Mouse (Mus musculus) adrenal gland, postnatal 25 days (tissue): ENCODE results near the gene Stard13. TPM values are rescaled to one million over a fixed set of nuclear protein-coding genes. Genes with fewer than 3 reads are reported as not detected.

Experiments used
- DNase-seq: peaks from one replicate; pipeline ENCODE4 v3.0.0; 2021; ENCODE audit warnings: mixed read lengths
- total RNA-seq: library from RNA; stranded (reverse); gene quantifications from 2 replicates; pipeline ENCODE4 v1.2.3, GENCODE M21; 2021

The Stard13 gene
- total RNA-seq, 1 experiment from 2014 or later = 22.6 TPM

DNA sequence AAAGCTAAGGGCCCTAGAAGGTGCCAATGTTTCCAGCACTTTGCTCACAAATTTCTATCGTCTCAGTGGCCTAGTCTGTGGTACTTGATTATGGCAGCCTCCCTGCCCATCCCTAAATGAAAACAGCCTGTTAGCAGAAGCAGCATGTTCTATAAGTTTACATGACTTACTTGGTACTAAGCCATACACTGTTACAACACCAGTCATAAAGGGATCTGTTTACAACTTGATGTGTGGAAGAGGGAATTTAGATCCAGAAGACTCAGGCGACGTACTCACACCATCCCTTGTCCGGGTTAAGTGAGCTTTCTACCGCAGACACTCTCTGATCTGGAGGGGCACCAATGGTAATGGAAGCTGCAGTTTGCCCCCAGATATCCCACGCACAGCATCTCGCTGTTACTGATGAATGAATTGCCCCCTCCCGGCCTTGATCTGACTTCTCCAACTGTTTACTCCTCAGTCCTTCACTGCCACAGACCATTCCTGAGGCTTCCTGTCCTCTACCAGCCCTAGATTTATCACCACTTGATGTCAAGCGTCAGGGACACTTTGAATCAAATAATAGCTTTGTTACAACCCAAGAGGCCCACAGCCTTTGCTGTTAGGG is 53.4 kb downstream of the Stard13 start:
- DNase-seq = no peak

DNA sequence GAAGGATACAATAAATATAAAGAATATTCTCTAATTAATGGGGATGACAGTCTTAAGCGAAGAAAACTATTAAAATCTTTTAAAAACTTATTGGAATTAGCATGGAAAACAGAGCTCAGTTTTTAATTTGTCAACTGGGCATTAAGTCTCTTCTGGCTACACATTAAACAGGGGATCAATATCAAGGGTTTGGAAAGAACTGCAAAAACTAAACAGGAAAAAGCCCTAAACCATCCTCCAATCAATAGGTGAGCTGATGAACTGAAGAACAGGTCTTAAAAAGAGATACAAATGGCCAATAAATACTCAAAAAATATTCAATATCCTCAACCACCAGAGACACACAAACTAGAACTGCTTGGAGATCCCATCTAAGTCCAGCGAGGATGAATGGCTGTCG is 56.5 kb downstream of the Stard13 start:
- DNase-seq = no peak

DNA sequence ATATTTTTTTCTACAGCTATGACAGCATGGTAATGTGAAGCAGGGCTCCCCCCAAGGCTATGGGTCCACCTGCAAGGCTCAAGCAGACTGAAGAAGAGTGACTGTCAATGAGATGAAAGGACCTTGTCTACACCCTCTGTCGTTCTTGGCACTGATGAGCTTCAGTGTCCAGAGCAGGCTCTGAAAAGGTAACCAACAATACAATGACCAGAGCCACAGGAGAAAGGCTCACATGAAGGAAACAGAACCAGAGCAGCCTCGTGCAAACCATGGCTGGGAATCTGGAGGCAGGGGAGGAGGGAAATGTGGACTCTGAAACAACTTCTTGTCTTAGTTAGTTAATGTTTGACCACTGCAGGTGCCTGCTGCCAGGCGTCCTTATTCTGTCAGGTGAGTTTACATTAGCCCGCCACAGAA is 57.7 kb downstream of the Stard13 start:
- no peak for DNase-seq

GRCm38 (mm10) chr5:151174485-151175460 is 58.9 kb downstream of the Stard13 start:
- DNase-seq = no peak

GRCm38 (mm10) chr5:151173774-151174173 is 59.9 kb downstream of the Stard13 start:
- no peak for DNase-seq

DNA sequence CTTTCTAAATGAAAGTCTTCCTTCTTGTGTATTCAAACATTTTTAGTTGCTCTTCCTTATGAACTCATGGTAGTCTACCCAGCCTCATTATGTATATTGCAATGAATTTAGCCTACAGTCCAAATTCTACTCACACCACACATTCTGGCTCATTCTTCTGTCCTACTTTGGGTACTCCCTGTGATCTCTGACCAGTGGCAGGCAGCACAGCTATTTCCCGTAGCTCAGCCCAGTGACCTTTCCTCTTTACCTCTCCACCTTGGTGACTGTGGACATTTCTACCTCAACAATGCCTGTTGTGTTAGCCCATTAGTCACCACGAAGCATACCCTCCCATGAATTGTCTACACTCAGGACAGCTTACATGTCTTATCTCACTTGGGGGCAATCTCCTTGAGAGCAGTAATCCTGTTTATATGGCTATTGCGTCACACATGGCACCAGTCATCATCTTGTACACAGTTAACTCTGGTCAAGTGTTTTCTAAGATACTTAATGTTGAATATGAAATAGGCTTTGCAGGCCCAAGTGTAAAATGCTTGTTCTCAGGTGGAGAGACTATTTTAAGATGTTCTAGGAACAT is 63.4 kb downstream of the Stard13 start:
- DNase-seq = no peak

DNA sequence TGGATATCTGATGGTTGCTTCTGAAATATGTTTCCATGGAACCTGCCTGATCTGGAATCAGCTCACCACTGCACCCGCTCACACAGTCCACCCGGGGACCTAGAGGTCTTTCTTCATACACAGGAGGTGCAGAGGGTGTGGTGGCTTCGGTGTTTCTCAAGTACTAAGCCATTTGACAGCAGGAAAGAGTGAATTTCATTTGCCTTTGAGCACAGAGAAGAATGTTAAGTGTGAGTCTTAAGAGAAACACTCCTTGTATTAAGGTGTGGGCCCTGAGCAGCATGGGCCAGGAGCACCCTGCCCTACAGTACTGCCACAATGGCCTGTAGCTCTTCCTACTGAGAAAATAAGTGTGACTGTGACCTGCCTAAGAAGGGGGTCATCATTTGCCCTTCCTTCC is 65.4 kb downstream of the Stard13 start:
- DNase-seq = no peak

DNA sequence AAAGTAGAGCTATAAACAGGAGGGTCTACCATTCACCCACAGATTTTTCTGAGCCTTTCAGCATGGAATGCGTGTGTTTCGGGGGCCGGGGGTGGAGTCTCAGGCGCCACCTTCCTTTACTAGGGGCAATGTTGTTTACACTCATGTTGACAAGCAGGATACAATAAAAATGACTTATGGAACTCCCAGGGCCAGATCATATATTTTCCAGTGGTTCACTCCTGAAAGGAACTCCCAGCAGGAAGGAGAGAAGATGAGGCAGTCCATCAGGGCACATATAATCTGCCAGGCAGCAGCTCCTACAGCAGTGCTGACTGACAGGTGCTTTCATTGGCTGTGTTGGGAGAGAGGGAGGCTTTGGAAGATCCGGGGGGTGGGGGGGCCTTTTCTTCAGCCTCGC is 66.0 kb downstream of the Stard13 start:
- DNase-seq = no peak

DNA sequence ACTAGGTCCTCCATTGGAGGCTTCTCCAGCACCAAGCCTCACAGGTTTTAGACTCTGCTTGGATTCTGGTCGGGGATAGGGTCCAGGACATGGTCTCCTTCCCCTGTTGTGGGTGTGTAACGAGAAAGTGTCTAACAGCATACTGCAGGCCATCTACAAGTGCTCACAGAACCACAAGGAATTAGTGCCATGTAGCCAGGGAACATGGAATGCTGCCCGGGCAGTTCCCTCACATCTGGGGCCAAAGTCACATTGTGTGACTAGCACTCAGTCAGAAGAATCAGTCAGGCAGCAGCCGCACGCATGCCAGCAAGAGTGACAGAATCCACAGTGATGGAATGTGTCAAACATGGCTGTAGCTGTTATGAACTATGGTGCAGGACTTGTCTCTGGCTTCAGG is 67.4 kb downstream of the Stard13 start:
- DNase-seq = peak; percentile 32

DNA sequence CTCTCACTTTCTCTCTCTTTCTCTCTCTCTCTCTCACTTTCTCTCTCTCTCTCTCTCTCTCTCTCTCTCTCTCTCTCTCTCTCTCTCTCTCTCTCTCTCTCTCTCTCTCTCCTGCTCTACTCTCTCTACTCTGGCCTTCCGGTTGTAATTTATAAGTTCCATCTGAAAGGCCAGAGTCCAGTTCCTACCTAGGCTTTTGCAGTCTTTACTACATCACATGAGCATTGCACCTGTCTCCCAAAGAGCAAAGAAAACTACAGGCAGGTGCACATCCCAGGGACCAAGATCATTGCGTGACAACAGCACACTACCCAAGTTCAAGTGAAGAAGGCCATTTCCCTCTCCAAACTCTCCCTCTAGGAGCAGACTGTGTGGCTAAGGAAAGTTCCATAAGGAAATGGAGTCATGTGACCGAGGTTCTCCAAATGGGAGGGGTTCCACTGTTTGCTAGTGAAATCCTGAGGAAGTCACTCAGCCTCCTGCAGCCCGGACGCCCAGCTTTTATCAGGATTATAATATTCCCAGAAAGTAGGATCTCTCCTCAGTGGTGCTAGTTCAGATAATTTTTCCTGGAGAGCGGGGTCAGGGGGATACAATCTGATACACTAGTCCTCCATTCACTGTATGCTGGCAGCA is 68.1 kb downstream of the Stard13 start:
- DNase-seq = no peak

GRCm38 (mm10) chr5:151164815-151165214 is 68.8 kb downstream of the Stard13 start:
- no peak for DNase-seq

GRCm38 (mm10) chr5:151162642-151163041 is 71.0 kb downstream of the Stard13 start:
- no peak for DNase-seq

GRCm38 (mm10) chr5:151155247-151155646 is 78.4 kb downstream of the Stard13 start:
- DNase-seq = no peak

GRCm38 (mm10) chr5:151154780-151155179 is 78.9 kb downstream of the Stard13 start:
- no peak for DNase-seq

DNA sequence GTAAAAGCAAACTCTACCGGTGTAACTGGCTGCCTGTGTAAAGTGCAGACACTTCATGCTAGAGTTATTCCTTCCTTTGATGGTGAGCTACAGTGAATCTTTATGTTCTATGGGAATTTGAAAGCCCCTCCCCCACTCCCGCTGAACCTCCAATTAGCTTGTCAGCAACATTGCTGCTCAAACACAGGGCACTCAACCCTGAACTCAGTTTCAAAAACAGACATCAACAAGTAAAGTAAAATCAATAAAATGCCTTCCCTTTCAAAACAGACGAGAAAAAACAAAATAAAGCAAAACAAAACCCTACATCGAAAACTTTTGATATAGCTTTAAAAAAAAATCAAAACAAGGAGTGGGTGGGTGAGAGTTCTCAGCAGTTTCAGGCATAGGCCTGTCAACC is 79.6 kb downstream of the Stard13 start:
- no peak for DNase-seq

DNA sequence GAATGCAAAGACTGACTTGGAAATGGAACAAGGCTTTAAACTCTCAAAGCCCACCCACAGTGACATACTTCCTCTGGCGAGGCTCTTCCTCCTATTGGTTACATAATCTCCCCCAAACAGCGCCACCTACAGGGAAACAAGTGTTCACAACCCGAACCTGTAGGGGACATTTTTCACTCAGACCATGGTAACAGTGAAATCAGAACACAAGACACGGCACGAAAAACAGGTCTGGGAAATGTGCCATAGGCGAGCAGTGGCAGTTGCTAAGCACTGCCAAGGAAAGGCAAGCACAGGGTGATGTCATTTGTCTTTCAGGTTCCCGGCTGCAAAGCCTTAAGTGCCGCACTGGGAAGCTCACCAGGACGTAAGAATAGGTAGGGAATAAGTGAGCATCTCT is 82.1 kb downstream of the Stard13 start:
- no peak for DNase-seq

DNA sequence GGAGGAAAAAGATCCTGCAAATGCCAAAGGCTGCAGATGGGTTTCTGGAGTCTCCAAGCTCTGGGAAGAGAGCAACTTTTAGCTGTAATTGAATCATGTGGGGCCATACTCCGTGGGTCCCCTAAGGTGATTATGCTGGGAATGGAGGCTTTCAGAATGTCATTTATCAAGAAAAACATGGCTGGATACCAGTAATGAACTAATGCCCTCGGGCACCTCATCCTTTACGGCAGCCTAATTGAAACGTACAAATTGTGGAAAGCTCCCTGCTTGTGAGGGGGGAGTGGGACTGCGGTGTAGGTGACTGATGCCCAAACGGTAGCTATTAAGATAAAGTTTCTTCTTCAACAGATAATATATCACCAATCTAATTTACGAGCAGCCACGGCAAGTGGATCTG is 84.1 kb downstream of the Stard13 start:
- no peak for DNase-seq

GRCm38 (mm10) chr5:151148079-151148478 is 85.6 kb downstream of the Stard13 start:
- DNase-seq = no peak

DNA sequence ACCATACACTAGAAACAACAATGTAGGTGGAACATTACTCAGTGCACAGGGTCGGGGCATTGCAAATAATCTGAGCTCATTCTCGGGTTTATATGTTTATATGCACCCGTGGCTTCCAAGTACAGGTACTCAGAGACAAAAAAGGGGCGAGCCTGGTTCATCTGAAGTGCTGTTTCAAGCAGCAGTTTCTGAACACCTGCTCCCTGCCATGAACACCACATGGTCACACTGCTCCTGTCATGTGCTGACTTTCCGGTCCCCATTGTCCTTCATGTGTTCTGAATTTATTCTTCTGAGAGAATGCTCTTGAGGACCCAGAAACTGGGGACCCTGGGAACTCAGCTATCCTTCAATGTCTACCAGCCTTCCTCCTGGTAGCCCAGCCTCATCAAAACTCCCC is 87.8 kb downstream of the Stard13 start:
- DNase-seq = no peak

GRCm38 (mm10) chr5:151143955-151144354 is 89.7 kb downstream of the Stard13 start:
- no peak for DNase-seq

GRCm38 (mm10) chr5:151142671-151143601 is 90.7 kb downstream of the Stard13 start:
- no peak for DNase-seq

GRCm38 (mm10) chr5:151142241-151142640 is 91.4 kb downstream of the Stard13 start:
- DNase-seq = no peak
